Mouse (Mus musculus) testis, adult 2 months (tissue): ENCODE data around the gene 4930563M21Rik. TPM values are rescaled to one million over a fixed set of nuclear protein-coding genes. Genes with fewer than 3 reads are reported as not detected.

Source experiments
- H3K27ac ChIP-seq: fragments of 200-500 bp; 2 replicates; pipeline ENCODE4 v1.5.1; 2012; ENCODE audit warnings: low read depth, low read length; ENCODE audit not compliant: control insufficient read depth, insufficient read depth
- H3K27me3 ChIP-seq: fragments of 200-500 bp; 2 replicates; pipeline ENCODE4 v1.6.1; 2012; ENCODE audit warnings: mild to moderate bottlenecking, low read length, moderate library complexity; ENCODE audit not compliant: control insufficient read depth, insufficient read depth
- H3K36me3 ChIP-seq: fragments of 200-500 bp; 2 replicates; pipeline ENCODE4 v1.6.1; 2012; ENCODE audit warnings: mild to moderate bottlenecking, low read length; ENCODE audit not compliant: control insufficient read depth, insufficient read depth
- H3K4me1 ChIP-seq: fragments of 200-500 bp; 2 replicates; pipeline ENCODE4 v1.6.1; 2012; ENCODE audit warnings: low read length; ENCODE audit not compliant: control insufficient read depth, insufficient read depth
- H3K4me3 ChIP-seq: fragments of 200-500 bp; 2 replicates; pipeline ENCODE4 v1.5.1; 2012; ENCODE audit warnings: low read depth, mild to moderate bottlenecking, low read length, moderate library complexity, mixed read lengths; ENCODE audit not compliant: control insufficient read depth
- CTCF ChIP-seq: fragments of 200-500 bp; IDR thresholded peaks from 2 replicates; pipeline ENCODE4 v1.5.1; 2012; ENCODE audit warnings: low read depth, mild to moderate bottlenecking, inconsistent platforms, low read length, moderate library complexity; ENCODE audit not compliant: control insufficient read depth, insufficient read depth, insufficient replicate concordance
- POLR2A ChIP-seq: fragments of 200-500 bp; IDR thresholded peaks from 2 replicates; pipeline ENCODE4 v1.6.1; 2012; ENCODE audit warnings: low read depth, mild to moderate bottlenecking, inconsistent platforms, low read length, moderate library complexity; ENCODE audit not compliant: control insufficient read depth
- polyA plus RNA-seq: library from polyadenylated mRNA; depleted of rRNA; stranded (reverse); fragments of >200 nt; gene quantifications from 2 replicates; pipeline ENCODE4 v1.2.3, GENCODE M21; 2012; rRNA removed

Gene 4930563M21Rik
- 14.4 and 25.3 TPM in 2 replicates for polyA plus RNA-seq

DNA sequence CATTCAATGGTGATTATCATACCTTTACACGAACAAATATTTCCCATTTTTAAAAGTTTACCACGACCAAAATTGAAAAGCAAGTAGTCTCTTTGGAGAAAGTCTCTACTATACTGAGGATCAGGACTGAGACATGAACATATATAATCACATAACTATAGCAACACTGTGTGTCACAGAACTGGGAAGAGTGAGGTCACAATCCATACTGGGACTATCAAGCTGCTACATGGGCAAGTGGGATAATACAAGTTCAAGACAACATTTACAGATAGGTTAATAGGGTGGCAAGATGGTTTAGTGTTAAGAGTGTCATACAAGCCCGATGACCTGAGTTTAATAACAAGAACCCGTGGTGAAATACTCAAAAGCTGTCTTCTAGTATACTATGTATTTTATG lies at the start of gene 4930563M21Rik:
Gene 4930563M21Rik (minus strand): TSS at position 101 of the 400 bp plus-strand sequence.
- H3K27ac ChIP-seq: no peak within 1 kb of the TSS
- no peaks in the 10 kb centered on the region for H3K27me3 ChIP-seq
- no peaks in the 10 kb centered on the region for H3K4me1 ChIP-seq
- H3K4me3 ChIP-seq: peak within 1 kb of the TSS; percentile 44
- H3K36me3 ChIP-seq: no peaks in the 10 kb centered on the region
- TF ChIP-seq POLR2A: no peak
- no peak for TF ChIP-seq CTCF

DNA sequence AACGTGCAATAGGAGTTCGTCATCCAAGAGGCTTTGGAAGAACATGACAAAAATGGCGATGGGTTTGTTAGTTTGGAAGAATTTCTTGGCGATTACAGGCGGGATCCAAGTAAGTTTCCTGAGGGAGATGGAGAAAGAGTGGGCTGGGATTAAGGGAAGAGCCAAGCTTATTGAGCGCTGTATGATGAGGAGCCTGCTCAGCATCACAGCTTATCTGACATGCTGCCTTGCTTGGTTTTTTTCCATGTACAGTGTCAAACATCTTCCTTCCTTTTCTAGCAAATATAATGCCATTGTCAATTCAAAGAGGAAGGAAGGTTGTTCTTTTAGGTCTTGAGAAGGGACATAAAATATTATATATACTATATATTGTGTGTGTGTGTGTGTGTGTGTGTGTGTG lies 45.8 kb upstream of the 4930563M21Rik start:
- TF ChIP-seq CTCF: no peak
- no peak for TF ChIP-seq POLR2A
- Histone ChIP-seq H3K4me1 (no peaks in the 10 kb centered on the region), H3K27ac (no peak overlapping the region), H3K4me3 (no peak overlapping the region), H3K36me3 (peaks cover 2% of the 10 kb centered on the region), H3K27me3 (no peaks in the 10 kb centered on the region)

DNA sequence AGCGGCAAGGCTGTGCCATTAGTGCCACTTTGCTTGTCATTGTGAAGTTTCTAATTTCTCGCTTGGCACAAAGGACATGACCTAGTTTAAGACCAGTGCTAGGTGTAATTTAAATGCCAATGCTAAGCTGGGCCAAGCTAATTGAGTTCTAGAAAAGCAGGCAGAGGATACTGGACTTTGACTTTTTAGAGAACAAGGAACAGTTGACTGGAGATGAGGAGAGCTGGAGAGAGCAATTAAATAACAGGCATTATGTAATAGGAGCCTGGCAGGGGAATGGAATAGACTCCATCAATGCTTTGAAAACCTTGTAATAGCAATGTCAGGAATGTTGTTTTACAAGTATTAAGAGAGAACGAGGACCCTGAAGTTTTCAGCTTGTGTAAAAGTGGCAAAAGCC lies 43.4 kb upstream of the 4930563M21Rik start:
- Histone ChIP-seq H3K27me3 (no peaks in the 10 kb centered on the region), H3K27ac (no peak overlapping the region), H3K36me3 (peaks cover 2% of the 10 kb centered on the region; the same call in 1 of the 2 replicates), H3K4me3 (no peak overlapping the region), H3K4me1 (no peaks in the 10 kb centered on the region)
- TF ChIP-seq CTCF: no peak
- TF ChIP-seq POLR2A: no peak

DNA sequence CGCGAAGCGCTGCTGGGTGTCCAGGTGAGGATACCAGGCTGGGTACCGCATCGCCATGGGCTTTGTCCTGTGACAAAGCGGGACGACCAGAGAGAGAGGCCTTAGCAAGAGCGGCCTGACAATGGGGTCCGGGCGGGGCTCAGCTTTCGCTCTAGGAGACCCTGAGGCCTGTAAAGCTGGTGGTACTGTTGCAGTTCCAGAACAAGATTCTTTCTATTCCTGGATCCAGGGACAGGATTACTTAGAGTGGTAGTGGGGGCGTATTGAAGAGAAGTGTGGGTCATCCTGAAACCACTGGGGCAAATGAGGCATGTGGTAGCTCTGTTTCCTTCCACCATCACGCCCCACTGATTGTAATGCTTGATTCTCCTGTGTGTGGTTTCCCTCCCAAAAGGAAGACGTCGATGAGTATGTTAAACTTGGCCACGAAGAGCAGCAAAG lies 31.9 kb upstream of the 4930563M21Rik start:
- no peaks in the 10 kb centered on the region for H3K36me3 ChIP-seq
- TF ChIP-seq CTCF: no peak
- no peak for TF ChIP-seq POLR2A
- peak overlapping the region; percentile 81 for H3K27ac ChIP-seq
- H3K4me3 ChIP-seq: peak overlapping the region; percentile 91
- peaks cover 2% of the 10 kb centered on the region; the same call in 1 of the 2 replicates for H3K4me1 ChIP-seq
- no peaks in the 10 kb centered on the region for H3K27me3 ChIP-seq

DNA sequence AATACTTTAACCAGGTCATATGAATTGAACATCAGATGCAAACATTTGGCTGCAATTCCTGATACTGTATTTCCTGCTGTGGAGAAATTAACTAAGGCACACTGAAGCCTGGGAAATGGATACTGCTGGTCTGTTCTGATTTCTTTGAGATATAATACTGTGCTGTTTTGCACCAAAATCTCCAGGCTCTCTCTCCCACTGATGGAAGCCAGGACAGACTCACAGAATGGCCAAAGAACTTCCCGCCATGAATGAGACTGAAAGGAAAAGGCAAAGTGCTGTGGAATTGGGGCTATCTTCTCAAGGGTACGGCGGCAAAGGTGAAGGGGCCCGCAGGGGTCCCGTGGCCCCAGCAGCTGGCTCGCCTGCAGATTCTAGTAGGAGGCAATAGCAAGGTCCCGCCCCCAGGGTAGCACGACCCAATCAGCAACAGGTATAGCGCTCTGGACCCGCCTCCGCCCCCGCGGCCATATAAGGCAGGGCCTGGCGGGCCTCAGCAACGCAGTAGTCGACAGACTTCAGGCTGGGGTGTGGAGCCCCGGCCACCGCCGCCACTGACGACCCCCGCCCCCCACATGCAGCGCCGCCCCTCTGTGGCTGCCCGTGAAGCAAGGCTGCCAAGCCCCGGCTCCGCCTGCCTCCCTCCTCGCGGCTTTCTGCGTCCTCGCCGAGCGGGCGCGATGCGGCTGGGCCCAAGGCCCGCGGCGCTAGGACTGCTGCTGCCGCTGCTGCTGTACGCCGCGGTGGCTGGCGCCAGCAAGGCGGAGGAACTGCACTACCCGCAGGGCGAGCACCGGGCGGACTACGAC lies 31.2 kb upstream of the 4930563M21Rik start, which contains the start of gene Rcn2:
Gene Rcn2 (plus strand): TSS at position 474 of the 809 bp plus-strand sequence.
- H3K27me3 ChIP-seq: no peaks in the 10 kb centered on the region
- peaks cover 2% of the 10 kb centered on the region; the same call in 1 of the 2 replicates for H3K4me1 ChIP-seq
- no peak for TF ChIP-seq CTCF
- peak; percentile 93 for TF ChIP-seq POLR2A
- no peaks in the 10 kb centered on the region for H3K36me3 ChIP-seq
- H3K4me3 ChIP-seq: peak within 1 kb of the TSS; percentile 91
- peak within 1 kb of the TSS; percentile 81 for H3K27ac ChIP-seq

DNA sequence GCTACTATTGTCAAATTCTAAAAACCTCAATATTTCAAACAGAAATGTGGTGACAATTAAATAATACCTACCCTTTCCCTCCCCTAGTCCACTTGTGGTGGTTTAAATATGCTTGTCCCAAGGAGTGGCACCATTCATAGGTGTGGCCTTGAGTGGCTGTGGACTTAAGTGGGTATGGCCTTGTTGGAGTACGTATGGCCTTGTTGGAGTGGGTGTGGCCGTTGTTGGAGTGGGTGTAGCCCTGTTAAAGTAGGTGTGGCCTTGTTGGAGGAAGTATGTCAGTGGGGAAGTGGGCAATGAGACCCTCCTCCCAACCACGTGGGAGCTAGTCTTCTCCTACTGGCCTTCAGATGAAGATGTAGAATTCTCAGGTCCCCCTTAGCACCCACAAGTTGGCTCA lies 21.9 kb upstream of the 4930563M21Rik start:
- Histone ChIP-seq H3K4me3 (peak overlapping the region; percentile 2; the same call in 1 of the 2 replicates), H3K27me3 (no peaks in the 10 kb centered on the region), H3K4me1 (no peaks in the 10 kb centered on the region), H3K27ac (no peak overlapping the region), H3K36me3 (no peaks in the 10 kb centered on the region)
- TF ChIP-seq CTCF: no peak
- no peak for TF ChIP-seq POLR2A

DNA sequence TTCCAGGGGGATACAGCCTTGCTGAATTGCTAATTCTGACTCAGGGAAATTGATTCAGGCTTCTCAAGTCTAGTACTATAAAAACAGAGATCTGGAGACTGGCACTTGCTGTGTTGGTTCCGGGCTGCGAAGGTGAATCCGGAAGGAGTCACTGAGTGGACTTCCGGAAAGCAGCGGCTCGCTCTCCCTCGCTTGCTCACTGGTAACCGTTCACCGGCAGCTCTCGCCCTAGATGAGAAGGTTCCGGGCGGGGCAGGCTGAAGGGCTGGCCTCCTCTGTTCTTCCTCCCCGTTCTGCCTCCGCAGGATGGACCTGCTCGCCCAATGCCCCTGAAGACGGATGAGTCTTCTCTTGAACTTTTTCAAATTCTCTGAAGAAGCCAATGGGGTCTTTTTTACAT lies 16.9 kb upstream of the 4930563M21Rik start:
- H3K27ac ChIP-seq: peak overlapping the region; percentile 61
- no peaks in the 10 kb centered on the region for H3K36me3 ChIP-seq
- H3K27me3 ChIP-seq: no peaks in the 10 kb centered on the region
- H3K4me3 ChIP-seq: peak overlapping the region; percentile 89
- TF ChIP-seq POLR2A: peak; percentile 71
- TF ChIP-seq CTCF: no peak
- H3K4me1 ChIP-seq: no peaks in the 10 kb centered on the region
